Mouse (Mus musculus) kidney, postnatal 0 days (tissue): ENCODE data around the gene Myl3. TPM values are rescaled to one million over a fixed set of nuclear protein-coding genes. Genes with fewer than 3 reads are reported as not detected.
A peak's percentile ranks its signal among the peaks of the same experiment; 100 is the strongest.

Source experiments
- ATAC-seq: fragments of 200-750 bp; cut with Nextera tagmentation; replicated peaks from 2 replicates; pipeline ENCODE4 v1.8.0; 2017; ENCODE audit warnings: low read depth, moderate number of reproducible peaks, moderate TSS enrichment, moderate library complexity; ENCODE audit not compliant: low FRiP score
- DNase-seq: peaks from one replicate; pipeline ENCODE4 v3.0.0-alpha.2; 2016; ENCODE audit warnings: low spot score
- H3K27ac ChIP-seq: fragments of 300-500 bp; sonication (generic); 2 replicates; pipeline ENCODE4 v1.5.1; 2014; ENCODE audit warnings: mild to moderate bottlenecking
- H3K27me3 ChIP-seq: fragments of 300-500 bp; sonication (generic); 2 replicates; pipeline ENCODE4 v1.6.1; 2014; ENCODE audit warnings: low read length, mixed read lengths; ENCODE audit not compliant: insufficient read depth
- H3K36me3 ChIP-seq: fragments of 300-500 bp; sonication (generic); 2 replicates; pipeline ENCODE4 v1.6.1; 2014; ENCODE audit warnings: low read length, mixed read lengths; ENCODE audit not compliant: insufficient read depth
- H3K4me1 ChIP-seq: fragments of 300-500 bp; sonication (generic); replicated peaks from 2 replicates; pipeline ENCODE4 v1.6.1; 2014; ENCODE audit warnings: antibody characterized with exemption, low read length, mixed read lengths; ENCODE audit not compliant: insufficient read depth
- H3K4me2 ChIP-seq: fragments of 300-500 bp; sonication (generic); 2 replicates; pipeline ENCODE4 v1.6.1; 2014; ENCODE audit warnings: mild to moderate bottlenecking, low read length, moderate library complexity, mixed read lengths
- H3K4me3 ChIP-seq: fragments of 300-500 bp; sonication (generic); replicated peaks from 2 replicates; pipeline ENCODE4 v1.5.1; 2014; ENCODE audit warnings: low read depth, low read length
- H3K9ac ChIP-seq: fragments of 300-500 bp; sonication (generic); 2 replicates; pipeline ENCODE4 v1.6.1; 2014; ENCODE audit warnings: low read depth, low read length
- H3K9me3 ChIP-seq: fragments of 300-500 bp; sonication (generic); replicated peaks from 2 replicates; pipeline ENCODE4 v1.6.1; 2016; ENCODE audit warnings: low read length, inconsistent platforms, mixed read lengths
- CTCF ChIP-seq: IDR thresholded peaks from 2 replicates; pipeline ENCODE4 v1.5.1; 2016; ENCODE audit warnings: antibody characterized with exemption, low read depth, mild to moderate bottlenecking, moderate library complexity
- WGBS: fragments of 180-500 bp; shearing (Covaris S2); extraction: QIAGEN DNeasy Blood & Tissue Kit; methylation state at CpG from one replicate; pipeline ENCODE4 v1.1.7; 2014; 5-methylcytosine and 5-hydroxymethylcytosine counted together
- polyA plus RNA-seq: library from polyadenylated mRNA; unstranded; fragments of >200 nt; fragmentation: Nextera tagmentation; extraction: Ambion mirVana; gene quantifications from 2 replicates; pipeline ENCODE4 v1.2.1, GENCODE M21; 2015

Gene Myl3
- polyA plus RNA-seq, 1 experiment from 2014 or later = 1.5 TPM

DNA sequence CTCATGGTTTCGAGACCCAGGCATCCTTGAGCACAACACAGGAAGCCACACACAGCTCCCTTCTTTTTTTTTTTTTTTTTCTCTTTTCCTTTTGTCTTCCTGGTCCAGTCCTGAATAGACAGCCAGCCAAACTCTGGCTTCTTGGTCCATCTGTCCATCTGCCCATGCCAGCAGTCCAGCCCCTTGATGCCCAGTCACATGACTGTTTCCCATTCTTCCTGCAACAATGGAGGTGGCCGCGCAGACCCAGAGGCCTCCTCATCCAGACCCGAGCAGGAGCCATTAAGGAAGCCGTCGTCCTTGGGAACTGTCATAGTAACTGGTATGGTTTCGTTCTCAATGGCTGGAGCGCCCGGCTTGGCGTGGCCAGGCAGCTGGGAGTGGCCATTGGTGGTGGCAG, 19.6 kb upstream of the Myl3 start:
- no peak for TF ChIP-seq CTCF
- DNase-seq (no peak), ATAC-seq (no peak)
- 87% methylated on average over 10 of the region's 10 CpGs for WGBS
- Histone ChIP-seq H3K9ac (no peak overlapping the region), H3K4me1 (no peaks in the 10 kb centered on the region), H3K9me3 (no peaks in the 10 kb centered on the region), H3K27ac (no peak overlapping the region), H3K4me3 (no peak overlapping the region), H3K36me3 (peaks cover 33% of the 10 kb centered on the region), H3K4me2 (no peak overlapping the region), H3K27me3 (no peaks in the 10 kb centered on the region)

DNA sequence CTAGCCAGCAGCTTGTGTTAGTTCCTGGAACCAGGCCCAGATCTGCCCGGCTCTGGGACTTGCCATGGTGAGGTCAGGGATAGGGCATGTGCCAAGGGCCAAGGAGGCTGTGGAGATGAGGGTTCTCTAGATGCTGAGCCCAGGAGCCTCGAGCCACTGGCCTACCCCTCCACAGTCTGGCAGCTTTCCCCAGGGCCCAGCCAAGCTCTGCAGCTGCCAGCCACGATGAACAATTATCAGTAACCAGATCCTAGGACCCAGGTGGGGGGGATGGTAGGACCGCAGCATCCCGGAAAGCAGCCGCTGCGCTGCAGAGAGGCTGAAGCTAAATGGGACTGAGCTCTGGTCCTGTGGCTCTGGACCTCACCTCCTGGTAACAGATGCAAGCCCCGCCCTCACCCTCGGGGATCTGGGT, 15.9 kb upstream of the Myl3 start:
- no peak overlapping the region for H3K4me3 ChIP-seq
- no peak for TF ChIP-seq CTCF
- ATAC-seq (0 out of 2 replicates have a peak, but pooled peaks have one; percentile 15), DNase-seq (peak; percentile 66)
- H3K27me3 ChIP-seq = no peaks in the 10 kb centered on the region
- no peak overlapping the region for H3K27ac ChIP-seq
- H3K4me1 ChIP-seq = no peaks in the 10 kb centered on the region
- no peak overlapping the region for H3K4me2 ChIP-seq
- WGBS = 17% methylated on average over 9 of the region's 9 CpGs
- no peaks in the 10 kb centered on the region for H3K9me3 ChIP-seq
- peaks cover 41% of the 10 kb centered on the region for H3K36me3 ChIP-seq
- H3K9ac ChIP-seq = no peak overlapping the region

DNA sequence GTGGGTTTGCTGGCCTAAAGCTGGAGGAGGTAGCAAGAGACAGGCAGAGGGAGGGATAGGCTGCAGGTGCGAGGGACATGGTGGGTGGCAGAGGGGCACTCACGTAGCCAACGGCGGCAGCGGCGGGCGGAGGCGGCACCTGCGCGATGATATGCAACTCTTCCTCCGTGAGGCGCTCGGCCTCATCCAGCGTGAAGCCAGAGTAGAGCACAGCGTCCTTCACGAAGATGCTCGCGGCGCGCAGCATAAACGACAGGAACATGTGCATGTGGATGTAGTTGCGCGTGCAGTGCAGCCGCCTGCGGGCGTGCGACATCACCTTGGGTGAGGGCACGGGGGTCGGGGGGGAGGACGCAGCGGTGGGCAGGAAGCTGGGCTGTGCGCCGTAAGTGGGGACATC, 14.8 kb upstream of the Myl3 start:
- WGBS = 31% methylated on average over 33 of the region's 33 CpGs
- H3K27me3 ChIP-seq = no peaks in the 10 kb centered on the region
- H3K27ac ChIP-seq = no peak overlapping the region
- H3K36me3 ChIP-seq = peaks cover 34% of the 10 kb centered on the region
- ATAC-seq (no peak), DNase-seq (no peak)
- no peak overlapping the region for H3K9ac ChIP-seq
- TF ChIP-seq CTCF = no peak
- peaks cover 6% of the 10 kb centered on the region; the same call in 1 of the 2 replicates for H3K4me1 ChIP-seq
- H3K4me3 ChIP-seq = no peak overlapping the region
- no peak overlapping the region for H3K4me2 ChIP-seq
- no peaks in the 10 kb centered on the region for H3K9me3 ChIP-seq

DNA sequence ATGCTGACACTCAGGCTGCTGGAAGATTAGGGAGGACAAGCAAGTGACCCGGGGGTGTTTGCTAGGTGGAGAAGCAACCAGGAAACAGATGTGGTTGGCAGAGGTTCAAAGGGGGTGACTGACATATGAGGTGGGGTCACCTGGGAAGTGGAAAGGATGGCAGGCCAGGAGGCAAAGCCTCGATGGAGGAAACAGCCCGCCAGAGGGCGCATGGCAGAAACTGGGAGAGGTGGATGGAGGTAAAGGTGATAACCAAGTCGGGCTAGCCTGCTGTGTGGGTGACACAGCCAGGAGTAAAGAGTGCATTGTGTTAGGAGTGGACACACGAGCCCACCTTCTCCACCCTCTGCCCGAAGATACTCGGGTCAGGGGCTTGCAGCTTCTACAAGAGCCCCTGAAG, 11.8 kb upstream of the Myl3 start:
- Histone ChIP-seq H3K27ac (no peak overlapping the region), H3K4me2 (no peak overlapping the region), H3K27me3 (no peaks in the 10 kb centered on the region), H3K36me3 (0 out of 2 replicates have a peak, but pooled peaks cover 12% of the 10 kb centered on the region), H3K9me3 (no peaks in the 10 kb centered on the region), H3K9ac (no peak overlapping the region), H3K4me1 (peaks cover 27% of the 10 kb centered on the region), H3K4me3 (no peak overlapping the region)
- WGBS = 16% methylated on average over 8 of the region's 8 CpGs
- DNase-seq = peak; percentile 51
- ATAC-seq = no peak
- peak; percentile 70 for TF ChIP-seq CTCF

DNA sequence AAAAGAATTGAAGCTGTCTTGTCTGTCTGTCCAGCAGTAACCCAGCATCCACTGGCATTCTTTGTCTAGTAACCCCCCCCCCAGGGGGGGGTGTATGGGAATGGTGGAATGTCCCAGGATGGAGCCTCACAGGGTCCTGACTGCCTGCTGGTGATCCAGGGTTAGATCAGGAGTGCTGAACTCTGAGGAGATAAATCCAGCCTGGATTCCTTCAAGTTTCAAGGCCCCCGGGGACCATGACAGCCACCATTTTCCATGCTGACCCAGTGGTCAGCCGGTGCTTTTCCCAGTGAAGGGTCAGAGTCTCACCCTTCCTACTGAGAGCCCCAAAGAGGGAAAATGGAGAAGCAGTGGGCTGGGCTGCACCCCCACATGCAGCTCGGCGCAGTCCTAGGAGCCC, 9.8 kb upstream of the Myl3 start:
- H3K9me3 ChIP-seq = no peaks in the 10 kb centered on the region
- H3K27me3 ChIP-seq = no peaks in the 10 kb centered on the region
- no peak; the same call in 1 of the 2 replicates for ATAC-seq
- 0 out of 2 replicates have a peak overlapping the region, but pooled peaks have one; percentile 88 for H3K27ac ChIP-seq
- H3K4me1 ChIP-seq = peaks cover 37% of the 10 kb centered on the region
- H3K4me2 ChIP-seq = peak overlapping the region; percentile 54
- H3K9ac ChIP-seq = no peak overlapping the region
- no peak for TF ChIP-seq CTCF
- WGBS = 35% methylated on average over 4 of the region's 4 CpGs
- no peak for DNase-seq
- H3K36me3 ChIP-seq = 0 out of 2 replicates have a peak, but pooled peaks cover 8% of the 10 kb centered on the region
- H3K4me3 ChIP-seq = no peak overlapping the region

DNA sequence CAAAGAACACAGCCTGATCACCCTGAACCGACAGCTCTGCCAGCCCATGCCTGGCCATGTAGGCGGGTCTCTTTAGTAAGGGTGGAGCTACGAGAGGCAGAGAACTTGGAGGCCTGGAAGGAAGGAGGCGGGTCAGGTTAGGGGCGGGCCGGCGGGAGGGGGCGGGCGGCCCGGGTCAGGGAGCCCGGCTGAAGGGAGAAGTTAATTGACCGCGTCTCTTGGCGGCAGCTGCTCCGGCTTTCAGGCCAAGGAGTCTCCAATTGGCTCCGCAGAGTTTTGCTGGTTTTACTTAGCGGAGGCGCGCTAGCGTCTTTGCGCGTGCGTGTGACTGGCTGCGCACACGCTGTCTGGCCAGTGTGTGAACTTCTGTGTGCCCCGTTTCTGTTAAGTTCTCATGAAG, 9.0 kb upstream of the Myl3 start:
- Histone ChIP-seq H3K4me3 (peak overlapping the region; percentile 24), H3K9me3 (no peaks in the 10 kb centered on the region), H3K9ac (peak overlapping the region; percentile 35; the same call in 1 of the 2 replicates), H3K36me3 (0 out of 2 replicates have a peak, but pooled peaks cover 8% of the 10 kb centered on the region), H3K4me2 (peak overlapping the region; percentile 54), H3K4me1 (peaks cover 39% of the 10 kb centered on the region), H3K27ac (peak overlapping the region; percentile 88), H3K27me3 (no peaks in the 10 kb centered on the region)
- peak; percentile 2; the same call in 1 of the 2 replicates for TF ChIP-seq CTCF
- ATAC-seq (peak; percentile 90), DNase-seq (peak; percentile 97)
- 0% methylated on average over 26 of the region's 26 CpGs for WGBS

DNA sequence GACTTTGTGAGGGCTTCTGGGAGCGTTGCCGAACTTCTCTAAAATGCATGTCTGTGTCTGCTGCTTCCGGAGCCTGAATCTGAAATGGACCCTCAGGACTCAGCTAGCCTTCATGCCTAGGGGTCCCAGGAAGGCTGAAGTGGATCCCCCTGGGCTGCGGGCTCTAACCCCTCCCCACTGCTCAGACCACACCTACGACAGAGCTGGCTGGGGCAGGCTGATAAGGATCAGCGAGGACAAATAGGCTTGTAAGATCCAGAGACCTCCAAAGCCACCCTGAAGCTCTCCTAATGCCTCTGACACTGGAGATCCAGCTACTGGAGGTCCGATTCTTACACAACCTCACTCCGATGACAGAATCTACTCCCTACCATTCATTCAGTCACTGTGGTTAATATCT, 8.6 kb upstream of the Myl3 start:
- peak overlapping the region; percentile 88 for H3K27ac ChIP-seq
- 6% methylated on average over 8 of the region's 8 CpGs for WGBS
- peak overlapping the region; percentile 35; the same call in 1 of the 2 replicates for H3K9ac ChIP-seq
- H3K4me2 ChIP-seq = peak overlapping the region; percentile 54
- peaks cover 39% of the 10 kb centered on the region for H3K4me1 ChIP-seq
- peak overlapping the region; percentile 24 for H3K4me3 ChIP-seq
- H3K27me3 ChIP-seq = no peaks in the 10 kb centered on the region
- TF ChIP-seq CTCF = no peak
- no peak; the same call in 1 of the 2 replicates for ATAC-seq
- no peak for DNase-seq
- 0 out of 2 replicates have a peak, but pooled peaks cover 8% of the 10 kb centered on the region for H3K36me3 ChIP-seq
- H3K9me3 ChIP-seq = no peaks in the 10 kb centered on the region
